Mouse (Mus musculus) thymus, postnatal 10 days (tissue): ENCODE measurements at regions not wholly inside any gene's neighbourhood (a gene's known extent, or its start where the extent isn't known, plus 50 kb on each side); places are given as distances from the start of the nearest gene placed in this dataset.
"Not testable (repeated sequence)": the region's sequence is repeated elsewhere in the genome, so short reads cannot be mapped to it uniquely, and the experiment has no call there.

Experiments used
- DNase-seq, 2 experiments: peaks; one replicate each; pipeline ENCODE4 v3.0.0; 2021; ENCODE audit warnings: low spot score in 2 of 2

- DNase-seq: no peak
Observed at GRCm38 (mm10) chr2:72615869-72616268, 139.9 kb downstream of the Cdca7 start.

GRCm38 (mm10) chr2:72616412-72616811 lies 140.5 kb downstream of the Cdca7 start:
- no peak for DNase-seq

- no peak for DNase-seq
Observed at GRCm38 (mm10) chr2:72619446-72619845, 143.5 kb downstream of the Cdca7 start.

DNA sequence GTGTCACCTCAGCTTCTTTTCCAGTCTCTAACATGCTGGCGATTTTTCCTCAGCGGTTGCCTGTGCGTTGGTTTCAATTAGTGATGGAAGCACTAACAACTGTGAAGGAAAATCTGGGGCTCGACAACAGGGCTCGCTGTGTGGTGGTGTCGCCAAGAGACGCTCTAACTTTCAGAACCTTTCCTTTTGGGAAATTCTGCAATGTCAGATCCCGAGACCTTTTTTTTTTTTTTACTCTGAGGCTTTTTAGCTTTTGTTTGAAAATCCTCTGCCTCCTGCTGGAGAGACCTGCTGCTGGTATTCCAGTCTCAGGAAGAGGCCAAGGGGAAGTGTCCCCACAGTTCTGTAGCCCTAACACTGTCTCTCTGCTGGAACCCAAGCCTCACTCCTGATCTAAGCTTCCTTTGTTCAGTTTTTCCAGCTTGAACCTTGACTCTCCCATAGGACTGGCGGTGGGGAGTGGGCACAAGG lies 144.3 kb downstream of the Cdca7 start:
- no peak for DNase-seq

GRCm38 (mm10) chr2:72627915-72628314 lies 152.0 kb downstream of the Cdca7 start:
- no peak for DNase-seq

- no peak for DNase-seq
Observed at GRCm38 (mm10) chr2:72628626-72629470, 152.9 kb downstream of the Cdca7 start.

DNA sequence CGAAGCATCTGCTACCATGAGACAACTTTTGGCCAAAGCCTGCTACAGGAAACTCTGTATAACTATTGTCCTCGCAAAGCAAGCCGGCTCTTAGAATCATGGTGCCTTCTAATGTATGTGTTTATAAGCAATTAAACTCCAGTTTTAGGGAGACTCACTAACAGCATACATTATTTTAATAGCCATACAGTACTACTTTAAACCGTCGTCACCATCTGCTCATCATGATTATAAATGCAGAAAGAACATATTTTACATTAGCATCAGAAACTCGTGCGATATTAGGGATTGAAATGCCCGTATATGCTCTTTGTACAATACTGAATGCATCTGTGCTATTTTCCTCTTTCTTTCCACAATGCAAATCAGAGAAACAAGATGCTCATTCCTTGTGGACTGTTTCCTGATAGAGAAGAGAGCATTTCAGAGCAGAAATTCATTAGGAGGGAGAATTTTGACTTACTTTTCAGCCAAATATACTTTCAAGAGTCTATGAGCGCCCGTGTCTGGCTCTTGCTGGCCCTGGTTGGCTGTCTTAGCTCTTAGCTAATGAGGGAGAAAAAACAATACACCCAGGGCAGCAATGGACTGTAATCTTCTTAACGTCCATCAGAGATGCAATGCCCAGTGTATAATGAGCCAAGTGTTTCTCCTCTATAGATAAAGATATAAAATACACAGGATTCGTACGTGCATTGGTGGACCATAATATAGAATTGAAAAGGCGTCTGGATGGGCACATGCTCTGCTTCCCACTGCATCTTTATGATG lies 153.9 kb downstream of the Cdca7 start:
- DNase-seq: no peak

- no peak for DNase-seq
Observed at GRCm38 (mm10) chr2:72637881-72638620, 162.1 kb downstream of the Cdca7 start.

DNA sequence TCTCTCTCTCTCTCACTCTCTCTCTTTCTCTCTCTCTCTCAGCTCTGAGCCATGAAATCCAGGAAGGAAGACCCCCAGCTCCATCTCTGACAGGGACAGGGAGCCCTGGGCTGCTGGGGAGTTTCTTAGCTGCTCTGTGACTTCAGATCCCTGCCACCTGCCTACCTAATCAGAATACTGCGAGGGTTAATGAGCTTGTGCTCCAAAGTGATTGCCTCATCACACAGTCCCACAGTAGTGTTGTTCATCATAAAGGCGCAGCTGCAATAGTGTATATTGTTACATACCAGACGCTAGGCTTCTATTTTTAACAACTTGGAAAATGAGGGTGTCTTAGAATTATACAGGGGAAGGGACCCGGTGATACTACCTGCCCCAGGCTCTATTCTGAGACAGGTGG lies 163.1 kb downstream of the Cdca7 start:
- no peak for DNase-seq

DNA sequence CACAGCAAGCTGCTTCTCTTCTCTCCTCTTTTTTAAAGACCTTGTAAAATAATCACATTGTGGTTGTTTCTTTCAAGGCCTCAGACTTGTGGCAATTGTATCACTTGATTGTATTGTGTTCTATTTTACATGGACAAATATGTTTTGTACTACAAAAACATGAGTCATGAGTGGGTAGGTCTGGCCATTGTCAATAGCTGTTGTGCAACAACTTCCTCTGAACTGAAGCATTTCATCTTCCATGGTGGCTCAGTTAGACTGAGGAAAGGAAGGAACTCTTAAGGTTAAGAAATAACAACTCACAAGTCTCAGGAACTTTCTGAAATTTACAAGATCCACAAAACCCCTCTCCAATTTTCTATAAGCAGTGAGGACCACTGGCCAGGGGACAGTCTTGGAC lies 165.3 kb downstream of the Cdca7 start:
- DNase-seq: no peak

- DNase-seq: no peak
Observed at GRCm38 (mm10) chr2:72644151-72644843, 168.3 kb downstream of the Cdca7 start.

- DNase-seq: no peak
Observed at GRCm38 (mm10) chr2:72647642-72648041, 171.7 kb downstream of the Cdca7 start.

- DNase-seq: no peak
Observed at GRCm38 (mm10) chr2:72648294-72648693, 172.3 kb downstream of the Cdca7 start.

DNA sequence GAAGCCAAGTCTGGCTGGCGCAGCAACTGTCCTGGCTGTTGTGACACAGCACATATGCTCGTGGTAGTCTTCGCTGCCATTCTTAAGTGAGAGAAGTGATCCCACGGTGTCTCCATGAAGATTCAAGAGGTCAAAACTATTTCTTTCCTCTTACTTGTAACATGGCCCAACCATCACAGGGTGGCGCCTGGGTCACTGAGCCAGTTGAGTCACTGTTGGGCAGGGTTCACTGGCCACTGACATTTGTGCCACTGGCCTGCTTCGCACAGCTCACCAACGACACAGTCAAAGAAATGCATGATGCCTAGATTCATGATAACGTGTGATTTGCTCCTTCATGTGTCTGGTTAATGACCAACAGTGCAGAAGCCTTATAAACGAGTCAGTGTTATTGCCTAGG lies 179.9 kb downstream of the Cdca7 start:
- no peak for DNase-seq

DNA sequence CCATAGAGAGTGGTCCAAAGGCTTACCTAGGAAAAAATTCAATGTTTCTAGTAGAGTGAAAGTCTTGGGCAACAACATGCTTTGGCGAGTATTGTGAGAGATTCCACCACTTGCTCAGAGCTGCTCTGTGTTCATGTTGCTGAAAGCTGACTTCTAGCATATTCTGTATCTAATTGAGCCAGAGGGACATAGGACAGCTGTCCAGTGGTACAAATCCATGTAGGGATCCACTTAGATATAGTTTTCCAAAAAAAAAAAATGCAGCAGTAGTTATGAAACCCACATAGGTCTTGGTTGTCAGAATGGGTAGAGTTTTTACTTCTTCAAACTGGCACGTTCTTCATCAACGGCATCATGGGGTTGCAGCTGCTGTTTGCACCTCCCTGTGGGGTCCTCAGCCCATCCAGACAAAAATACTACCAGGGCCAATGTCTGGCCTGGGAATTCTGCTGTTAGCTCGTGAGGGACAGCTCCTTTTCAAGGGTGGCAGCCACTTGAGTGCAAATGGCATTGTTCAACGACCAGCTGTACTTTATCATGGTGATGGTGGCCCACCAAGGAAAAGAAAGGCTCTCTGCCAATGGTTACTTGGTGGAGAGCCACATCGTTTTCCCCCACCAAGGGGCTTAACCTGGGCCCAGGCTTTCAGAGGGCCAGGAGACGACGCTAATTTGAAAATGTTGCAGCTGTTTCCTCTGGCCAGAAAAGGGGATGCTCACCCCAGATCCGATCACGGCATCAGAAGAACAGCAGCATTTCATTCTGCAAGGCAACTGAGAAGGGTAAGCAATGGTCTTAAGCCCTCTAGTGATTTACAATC lies 181.4 kb downstream of the Cdca7 start:
- DNase-seq: no peak

DNA sequence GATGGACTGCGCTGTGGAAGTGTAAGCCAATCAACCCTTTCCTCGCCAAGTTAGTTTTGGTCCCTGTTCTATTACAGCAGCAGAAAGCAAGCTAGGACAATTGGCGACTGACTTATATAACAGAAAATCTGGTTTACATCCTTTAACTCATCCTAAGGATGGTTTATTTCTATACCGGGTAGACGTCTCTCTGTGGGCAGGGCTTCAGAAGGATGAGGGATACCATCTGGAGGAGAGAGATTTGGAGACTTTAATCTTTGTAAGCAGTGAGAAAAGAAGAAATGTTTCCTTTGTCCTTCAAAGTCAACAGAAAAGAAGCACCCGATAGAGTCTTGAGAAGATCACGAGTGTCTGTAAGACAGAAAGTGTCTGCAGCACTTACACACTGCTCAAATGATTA lies 186.4 kb downstream of the Cdca7 start:
- no peak for DNase-seq

DNA sequence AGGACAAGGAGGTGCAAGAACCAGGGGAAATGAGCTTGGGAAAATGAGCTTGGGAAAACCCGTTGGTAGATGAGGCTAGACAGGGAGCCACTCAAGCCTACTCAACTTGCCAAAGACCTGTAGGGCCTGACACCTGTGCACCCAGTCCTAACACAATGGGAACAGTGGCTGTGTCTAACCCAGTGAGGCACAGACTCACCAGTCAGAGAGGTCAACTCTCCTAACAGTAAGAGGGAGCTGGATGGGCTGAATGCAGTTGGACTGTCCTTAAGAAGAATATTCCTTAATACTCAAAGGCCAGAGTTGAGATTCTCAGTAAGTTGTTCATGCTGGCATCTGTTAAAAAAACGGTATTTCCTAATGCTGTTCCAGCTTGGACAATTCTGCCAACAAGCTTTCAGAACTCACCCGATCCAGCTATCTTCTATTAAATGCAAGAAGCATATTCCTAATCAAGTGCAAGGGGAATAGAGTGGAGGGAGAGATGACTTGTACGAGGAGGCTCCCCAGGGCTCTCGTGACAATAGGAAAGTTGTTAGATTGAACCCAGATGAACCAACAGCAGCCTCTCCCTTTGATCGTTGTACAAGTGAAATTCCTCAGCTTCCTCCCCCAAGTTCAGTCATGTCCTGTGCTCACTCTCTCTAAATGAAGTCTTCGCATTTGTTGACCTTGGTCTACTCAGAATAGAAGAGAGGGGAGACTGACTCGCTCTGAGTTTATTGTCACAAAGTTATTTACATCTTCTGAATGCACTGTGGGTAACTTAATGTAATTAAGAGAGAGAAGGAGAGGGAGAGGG lies 187.2 kb downstream of the Cdca7 start:
- no peak for DNase-seq

- not testable (repeated sequence) for DNase-seq
Observed at GRCm38 (mm10) chr2:72667396-72667795, 191.4 kb downstream of the Cdca7 start.

DNA sequence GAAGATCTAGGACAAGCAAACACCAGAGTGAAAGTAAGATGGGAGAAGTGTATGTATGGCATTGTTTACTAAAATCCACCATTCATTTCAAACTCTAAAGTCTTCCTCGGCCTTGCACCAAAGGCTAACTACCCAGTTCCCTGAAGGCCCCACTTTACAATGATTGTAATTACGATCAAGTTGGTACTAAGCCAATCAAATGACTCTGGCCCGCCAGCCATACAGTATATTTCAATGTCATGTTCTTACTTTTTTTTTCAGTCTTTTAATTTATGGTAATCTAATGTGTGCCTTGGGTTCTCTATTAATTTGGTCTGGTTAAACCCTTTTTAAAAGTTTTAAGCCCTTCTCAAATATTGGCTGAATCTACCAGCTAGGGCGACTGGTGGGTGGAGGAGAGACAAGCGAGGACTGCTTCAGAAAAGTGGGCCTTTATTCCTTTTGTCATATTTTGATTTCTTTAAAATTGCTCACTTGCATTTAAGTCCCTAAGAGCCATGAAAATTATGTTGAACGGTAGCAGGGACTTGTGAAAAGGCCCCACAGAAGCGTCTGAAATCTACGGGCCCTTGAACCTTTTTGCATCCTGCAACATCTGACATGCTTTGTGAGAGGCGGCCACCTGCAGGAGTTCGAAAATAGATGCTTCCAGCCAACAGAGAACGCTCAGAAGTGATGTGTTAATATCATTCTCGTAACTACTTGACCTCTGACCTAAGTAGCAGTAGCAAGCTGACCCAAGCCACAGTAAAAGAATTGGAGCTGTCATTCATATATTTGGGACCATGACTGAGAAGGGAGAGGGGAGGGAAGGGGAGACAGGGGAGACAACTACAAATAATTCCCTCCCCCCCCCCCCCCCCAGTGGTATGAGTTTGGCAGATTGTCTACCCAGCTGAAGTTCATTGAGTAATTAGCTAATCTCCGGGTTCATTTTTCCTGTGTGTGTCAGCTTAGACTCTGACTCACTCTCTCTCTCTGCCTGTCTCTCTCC lies 197.2 kb downstream of the Cdca7 start:
- no peak for DNase-seq
